Mouse (Mus musculus) limb, embryonic 11.5 days (tissue): ENCODE results near the gene Slc38a5. TPM values are rescaled to one million over a fixed set of nuclear protein-coding genes. Genes with fewer than 3 reads are reported as not detected.

ENCODE experiments used
- ATAC-seq: fragments of 200-750 bp; cut with Nextera tagmentation; 2 replicates; pipeline ENCODE4 v1.8.0; 2017; ENCODE audit warnings: low read depth; ENCODE audit not compliant: insufficient number of reproducible peaks, low FRiP score, low TSS enrichment
- DNase-seq: peaks from one replicate; pipeline ENCODE4 v3.0.0-alpha.2; 2015; ENCODE audit warnings: low spot score
- H3K27ac ChIP-seq: fragments of 300-500 bp; sonication (generic); replicated peaks from 2 replicates; pipeline ENCODE4 v1.5.1; 2014; ENCODE audit warnings: low read depth, mild to moderate bottlenecking, low read length
- H3K27me3 ChIP-seq: fragments of 300-500 bp; sonication (generic); 2 replicates; pipeline ENCODE4 v1.6.1; 2014; ENCODE audit warnings: mild to moderate bottlenecking, low read length, mixed read lengths; ENCODE audit not compliant: control insufficient read depth, insufficient read depth
- H3K36me3 ChIP-seq: fragments of 300-500 bp; sonication (generic); 2 replicates; pipeline ENCODE4 v1.6.1; 2014; ENCODE audit warnings: mild to moderate bottlenecking, low read length, moderate library complexity, mixed read lengths; ENCODE audit not compliant: control insufficient read depth, insufficient read depth
- H3K4me1 ChIP-seq: fragments of 300-500 bp; sonication (generic); 2 replicates; pipeline ENCODE4 v1.6.1; 2014; ENCODE audit warnings: low read length, mixed read lengths; ENCODE audit not compliant: control insufficient read depth, insufficient read depth
- H3K4me2 ChIP-seq: fragments of 300-500 bp; sonication (generic); 2 replicates; pipeline ENCODE4 v1.6.1; 2014; ENCODE audit warnings: low read depth, mild to moderate bottlenecking, moderate library complexity; ENCODE audit not compliant: severe bottlenecking
- H3K4me3 ChIP-seq: fragments of 300-500 bp; sonication (generic); 2 replicates; pipeline ENCODE4 v1.5.1; 2014; ENCODE audit warnings: low read depth, low read length
- H3K9ac ChIP-seq: fragments of 300-500 bp; sonication (generic); 2 replicates; pipeline ENCODE4 v1.6.1; 2014; ENCODE audit warnings: mild to moderate bottlenecking, low read length
- H3K9me3 ChIP-seq: fragments of 300-500 bp; sonication (generic); 2 replicates; pipeline ENCODE4 v1.6.1; 2016; ENCODE audit warnings: low read length; ENCODE audit not compliant: control insufficient read depth
- WGBS: fragments of 180-500 bp; shearing (Covaris S2); extraction: QIAGEN DNeasy Blood & Tissue Kit; methylation state at CpG from one replicate; pipeline ENCODE4 v1.1.7; 2014; 5-methylcytosine and 5-hydroxymethylcytosine counted together
- polyA plus RNA-seq: library from polyadenylated mRNA; unstranded; fragments of >200 nt; fragmentation: Nextera tagmentation; extraction: Ambion mirVana; gene quantifications from 2 replicates; pipeline ENCODE4 v1.2.1, GENCODE M21; 2014

Slc38a5 gene
- polyA plus RNA-seq, 1 experiment from 2014 or later: 4.2 TPM

DNA sequence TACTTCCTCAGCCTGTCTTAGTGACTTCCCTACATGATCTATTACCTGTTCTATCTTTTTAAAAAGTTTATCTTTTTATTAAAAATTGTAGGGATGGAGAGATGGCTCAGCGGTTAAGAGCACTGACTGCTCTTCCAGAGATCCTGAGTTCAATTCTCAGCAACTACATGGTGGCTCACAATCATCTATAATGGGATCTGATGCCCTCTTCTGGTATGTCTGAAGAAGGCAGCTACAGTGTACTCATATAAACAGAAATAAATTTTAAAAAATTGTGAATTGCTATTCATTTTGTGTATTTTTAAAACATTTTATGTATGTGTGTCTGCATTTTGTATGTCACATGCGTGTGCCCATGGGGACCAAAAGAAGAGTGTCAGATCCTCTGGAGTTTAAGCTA lies 23.3 kb upstream of the Slc38a5 start:
- DNase-seq (no peak), ATAC-seq (no peak)
- Histone ChIP-seq H3K27ac (no peak overlapping the region), H3K36me3 (no peaks in the 10 kb centered on the region), H3K4me3 (no peak overlapping the region), H3K4me2 (no peak overlapping the region), H3K9me3 (no peaks in the 10 kb centered on the region), H3K27me3 (no peaks in the 10 kb centered on the region), H3K4me1 (no peaks in the 10 kb centered on the region), H3K9ac (no peak overlapping the region)
- WGBS: 89% methylated on average over 2 of the region's 2 CpGs

DNA sequence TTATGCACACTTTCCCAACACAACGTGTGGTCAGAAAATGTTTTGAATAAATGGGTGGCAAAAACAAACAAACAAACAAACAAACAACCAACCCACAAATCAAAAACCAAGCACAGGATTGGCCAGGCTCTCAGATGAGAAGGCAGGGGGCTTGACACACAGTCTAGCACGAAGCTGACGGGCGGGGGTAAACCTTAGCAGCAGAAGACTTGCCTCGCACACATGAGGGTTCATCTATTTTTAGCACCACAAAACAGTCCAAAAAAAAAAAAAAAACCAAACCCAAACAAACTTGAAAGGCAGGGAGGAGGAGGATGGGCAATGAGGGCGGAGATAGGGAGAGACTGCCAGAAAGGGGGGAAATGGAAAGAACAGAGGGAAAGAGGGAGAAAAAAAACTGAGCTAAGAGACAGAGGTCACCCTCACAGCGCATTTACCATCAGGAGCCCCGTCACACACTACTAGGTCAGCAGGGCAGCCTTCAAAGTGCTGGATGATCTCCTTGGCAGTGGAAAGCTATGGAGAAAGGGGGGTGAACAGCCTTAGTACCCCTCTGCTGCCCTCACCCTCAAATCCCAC lies 22.3 kb upstream of the Slc38a5 start:
- no peak for ATAC-seq
- Histone ChIP-seq H3K4me3 (no peak overlapping the region), H3K36me3 (no peaks in the 10 kb centered on the region), H3K27me3 (no peaks in the 10 kb centered on the region), H3K9me3 (no peaks in the 10 kb centered on the region), H3K27ac (no peak overlapping the region), H3K4me2 (no peak overlapping the region), H3K9ac (no peak overlapping the region), H3K4me1 (no peaks in the 10 kb centered on the region)
- DNase-seq: no peak
- WGBS: 84% methylated on average over 8 of the region's 8 CpGs

DNA sequence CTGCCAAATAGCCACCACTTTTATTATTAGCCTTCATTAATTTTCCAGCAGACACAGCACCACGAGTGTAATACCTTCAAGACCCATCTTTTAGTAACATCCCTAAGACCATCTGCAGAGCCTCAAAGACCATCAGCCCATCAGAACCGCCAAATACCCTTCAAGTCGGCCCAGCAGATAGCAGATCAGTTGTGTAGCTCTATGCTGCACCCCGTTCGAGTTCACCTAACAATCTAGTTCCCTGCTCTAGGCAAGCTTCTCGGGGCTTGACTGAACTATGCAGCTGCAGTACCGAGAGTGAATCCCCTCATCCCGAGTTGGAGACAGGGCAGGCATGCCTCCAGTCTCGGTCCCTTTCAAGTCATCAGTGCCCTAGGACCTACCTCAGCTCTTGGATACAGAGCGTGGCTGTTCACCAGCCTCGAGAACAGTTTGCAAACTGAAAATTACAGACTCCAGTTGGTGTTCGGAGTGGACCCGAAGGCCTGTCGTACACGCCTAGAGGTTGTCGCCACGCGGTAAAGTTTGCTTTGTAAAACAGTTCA lies 19.1 kb upstream of the Slc38a5 start:
- ATAC-seq (peak; percentile 60; the same call in 1 of the 2 replicates), DNase-seq (no peak)
- no peak overlapping the region for H3K27ac ChIP-seq
- no peaks in the 10 kb centered on the region for H3K9me3 ChIP-seq
- 21% methylated on average over 18 of the region's 18 CpGs for WGBS
- H3K36me3 ChIP-seq: no peaks in the 10 kb centered on the region
- H3K4me3 ChIP-seq: peak overlapping the region; percentile 44
- H3K4me1 ChIP-seq: no peaks in the 10 kb centered on the region
- peak overlapping the region; percentile 54 for H3K4me2 ChIP-seq
- H3K27me3 ChIP-seq: no peaks in the 10 kb centered on the region
- H3K9ac ChIP-seq: peak overlapping the region; percentile 1; the same call in 1 of the 2 replicates

DNA sequence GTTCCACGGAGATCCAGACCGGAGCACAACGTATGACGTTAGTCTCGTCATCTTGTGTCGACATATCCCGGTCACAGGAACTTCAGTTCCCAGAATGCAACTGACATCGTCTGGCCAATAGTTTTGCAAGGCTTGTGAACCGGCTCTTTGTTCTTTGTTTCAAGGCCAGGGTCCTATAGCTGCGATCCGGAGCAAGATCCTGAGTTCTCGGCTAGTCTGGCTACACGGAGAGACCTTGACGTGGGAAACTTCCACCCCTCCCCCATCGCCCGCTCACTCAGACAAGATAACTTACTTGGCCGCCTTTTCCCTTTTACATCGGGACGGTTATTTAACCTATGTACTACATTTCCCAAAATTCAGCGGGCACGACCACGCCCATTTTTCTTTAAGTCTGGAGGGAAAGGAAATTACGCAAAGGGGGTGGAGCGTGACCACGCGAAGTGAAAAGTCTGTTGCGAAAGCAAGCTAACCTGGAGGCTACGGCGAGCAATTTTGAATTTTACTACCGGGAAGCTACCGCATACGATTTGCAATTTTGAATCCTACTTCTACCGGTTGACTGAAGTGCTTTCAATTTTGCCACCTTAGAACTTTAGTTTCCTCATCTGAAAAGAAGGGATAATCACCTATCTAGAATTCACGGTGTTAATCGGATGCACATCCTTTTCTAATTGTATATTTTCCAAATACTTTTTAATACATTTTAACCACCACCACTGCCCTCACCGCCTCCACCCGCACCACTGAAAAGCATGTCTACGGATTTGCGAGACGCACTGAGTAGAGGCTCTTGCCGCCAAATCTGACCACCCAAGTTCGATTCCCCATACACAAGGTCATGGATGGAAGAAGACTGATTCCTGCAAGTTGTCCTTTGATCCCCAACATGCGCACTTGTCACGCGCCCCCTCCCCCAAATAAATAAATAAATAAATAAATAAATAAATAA lies 18.3 kb upstream of the Slc38a5 start, which contains the start of gene Ftsj1:
Gene Ftsj1 (minus strand): TSS at position 73 of the 952 bp plus-strand sequence.
- Histone ChIP-seq H3K9me3 (no peaks in the 10 kb centered on the region), H3K4me3 (peak within 1 kb of the TSS; percentile 44), H3K4me1 (no peaks in the 10 kb centered on the region), H3K4me2 (peak within 1 kb of the TSS; percentile 54), H3K27me3 (no peaks in the 10 kb centered on the region), H3K27ac (no peak within 1 kb of the TSS), H3K36me3 (no peaks in the 10 kb centered on the region), H3K9ac (peak within 1 kb of the TSS; percentile 68)
- peak; percentile 93 for ATAC-seq
- WGBS: 15% methylated on average over 45 of the region's 45 CpGs
- DNase-seq: peak; percentile 75

DNA sequence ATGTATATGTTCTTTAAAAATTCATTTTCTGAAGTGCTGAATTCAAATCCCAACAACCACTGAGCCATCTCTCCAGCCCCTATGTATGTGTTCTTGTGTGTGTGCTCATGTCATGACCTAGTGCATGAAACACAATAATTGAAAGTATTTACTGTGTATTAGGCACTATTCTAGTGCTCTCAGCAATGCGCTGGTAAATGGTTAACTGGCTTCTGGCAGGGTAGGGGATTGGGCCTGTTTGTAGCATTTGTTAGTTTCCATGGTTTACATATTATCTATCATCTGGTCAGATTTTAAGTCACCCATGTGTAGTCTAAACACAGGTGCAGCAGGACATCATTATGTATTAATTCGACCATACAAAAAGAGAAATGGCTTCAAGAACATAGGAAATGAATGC lies 17.2 kb upstream of the Slc38a5 start:
- H3K4me1 ChIP-seq: no peaks in the 10 kb centered on the region
- 84% methylated on average over 2 of the region's 2 CpGs for WGBS
- H3K27ac ChIP-seq: no peak overlapping the region
- no peaks in the 10 kb centered on the region for H3K36me3 ChIP-seq
- no peak overlapping the region for H3K4me3 ChIP-seq
- H3K4me2 ChIP-seq: no peak overlapping the region
- DNase-seq (no peak), ATAC-seq (no peak)
- no peaks in the 10 kb centered on the region for H3K9me3 ChIP-seq
- H3K27me3 ChIP-seq: no peaks in the 10 kb centered on the region
- no peak overlapping the region for H3K9ac ChIP-seq

DNA sequence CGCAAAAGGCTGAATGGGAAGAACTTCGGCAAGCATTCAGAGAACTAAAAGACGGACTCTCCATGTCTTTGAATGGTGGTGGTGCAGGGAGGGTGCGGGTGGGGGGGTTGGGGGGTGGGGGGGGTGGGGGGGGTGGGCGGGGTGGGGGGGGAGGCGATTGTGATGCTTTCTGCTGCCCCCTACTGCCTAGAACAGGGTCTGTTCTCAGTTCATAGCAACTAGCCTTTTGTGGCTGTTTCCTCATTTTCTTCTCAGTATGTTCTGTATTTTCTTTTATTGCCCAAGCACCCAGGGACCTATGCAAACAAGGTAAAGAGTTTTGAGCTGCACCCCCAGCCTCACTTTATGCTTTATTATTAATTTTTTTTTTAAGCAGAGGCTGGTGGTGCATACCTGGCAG lies 15.1 kb upstream of the Slc38a5 start:
- Histone ChIP-seq H3K27me3 (no peaks in the 10 kb centered on the region), H3K4me1 (no peaks in the 10 kb centered on the region), H3K27ac (no peak overlapping the region), H3K9ac (no peak overlapping the region), H3K4me3 (no peak overlapping the region), H3K36me3 (no peaks in the 10 kb centered on the region), H3K9me3 (no peaks in the 10 kb centered on the region), H3K4me2 (no peak overlapping the region)
- DNase-seq (no peak), ATAC-seq (no peak)
- WGBS: 28% methylated on average over 3 of the region's 6 CpGs

DNA sequence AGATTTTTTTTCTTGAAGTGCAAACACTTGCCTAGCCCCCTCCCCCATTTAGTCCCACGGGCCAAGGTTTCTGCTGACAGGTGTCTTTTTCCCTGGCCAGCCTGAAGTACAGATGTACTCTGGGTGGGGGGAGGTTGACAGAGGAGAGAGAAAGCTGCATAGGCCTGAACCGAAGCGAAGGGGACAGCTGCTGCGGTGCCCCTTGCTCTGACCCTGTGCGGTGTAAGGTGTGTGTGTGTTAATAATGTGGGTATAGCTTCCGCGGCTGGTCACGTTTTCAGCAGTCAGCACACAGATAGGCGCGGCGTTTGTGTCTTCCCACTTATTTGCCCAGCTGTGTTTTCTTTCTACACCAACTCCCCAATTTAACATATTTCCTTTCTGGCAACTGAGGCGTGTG lies 11.5 kb upstream of the Slc38a5 start:
- no peaks in the 10 kb centered on the region for H3K9me3 ChIP-seq
- no peaks in the 10 kb centered on the region for H3K4me1 ChIP-seq
- no peak for ATAC-seq
- H3K36me3 ChIP-seq: no peaks in the 10 kb centered on the region
- no peak overlapping the region for H3K4me2 ChIP-seq
- DNase-seq: no peak
- no peak overlapping the region for H3K4me3 ChIP-seq
- no peak overlapping the region for H3K27ac ChIP-seq
- H3K9ac ChIP-seq: no peak overlapping the region
- H3K27me3 ChIP-seq: no peaks in the 10 kb centered on the region
- WGBS: 86% methylated on average over 12 of the region's 12 CpGs

DNA sequence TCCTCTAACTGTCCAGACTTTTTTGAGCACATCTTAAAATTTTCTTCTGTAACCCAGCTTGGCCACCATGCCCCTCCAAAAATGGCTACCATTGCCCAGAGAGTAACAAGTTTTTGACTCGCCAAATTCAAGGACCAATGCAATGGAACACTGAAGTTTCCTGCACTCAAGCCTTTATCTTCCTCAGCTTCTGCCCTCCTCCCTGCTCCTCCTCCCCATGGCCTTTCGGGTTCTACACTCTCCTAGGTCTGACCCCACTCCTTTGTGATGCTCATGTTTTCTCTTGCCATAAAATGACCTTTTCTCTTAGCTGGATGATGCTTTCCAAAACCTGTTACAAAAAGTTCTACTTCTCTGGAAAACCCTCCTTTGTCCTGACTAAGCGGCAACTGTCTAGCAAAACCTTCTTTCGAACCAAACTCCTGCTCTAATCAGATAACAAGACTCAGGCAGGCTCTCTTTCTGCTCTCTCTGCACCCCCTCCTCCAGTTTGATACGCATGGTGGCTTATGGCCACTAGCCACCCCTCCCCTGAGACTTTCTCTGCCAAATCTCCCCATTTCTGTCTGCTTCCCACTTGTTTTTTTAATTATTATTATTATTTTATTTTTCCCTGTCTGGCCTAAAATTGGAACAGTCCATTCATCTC lies 7.7 kb upstream of the Slc38a5 start:
- Histone ChIP-seq H3K4me2 (no peak overlapping the region), H3K36me3 (no peaks in the 10 kb centered on the region), H3K9me3 (no peaks in the 10 kb centered on the region), H3K27ac (no peak overlapping the region), H3K4me1 (no peaks in the 10 kb centered on the region), H3K9ac (no peak overlapping the region), H3K27me3 (no peaks in the 10 kb centered on the region), H3K4me3 (no peak overlapping the region)
- ATAC-seq: no peak
- WGBS: 86% methylated on average over 5 of the region's 5 CpGs
- no peak for DNase-seq
